Mouse (Mus musculus): ENCODE measurements around the gene Naa25. TPM values are rescaled to one million over a fixed set of nuclear protein-coding genes. Genes with fewer than 3 reads are reported as not detected.

Gene Naa25
- polyA plus RNA-seq, 1 experiment: 10.0 TPM

DNA sequence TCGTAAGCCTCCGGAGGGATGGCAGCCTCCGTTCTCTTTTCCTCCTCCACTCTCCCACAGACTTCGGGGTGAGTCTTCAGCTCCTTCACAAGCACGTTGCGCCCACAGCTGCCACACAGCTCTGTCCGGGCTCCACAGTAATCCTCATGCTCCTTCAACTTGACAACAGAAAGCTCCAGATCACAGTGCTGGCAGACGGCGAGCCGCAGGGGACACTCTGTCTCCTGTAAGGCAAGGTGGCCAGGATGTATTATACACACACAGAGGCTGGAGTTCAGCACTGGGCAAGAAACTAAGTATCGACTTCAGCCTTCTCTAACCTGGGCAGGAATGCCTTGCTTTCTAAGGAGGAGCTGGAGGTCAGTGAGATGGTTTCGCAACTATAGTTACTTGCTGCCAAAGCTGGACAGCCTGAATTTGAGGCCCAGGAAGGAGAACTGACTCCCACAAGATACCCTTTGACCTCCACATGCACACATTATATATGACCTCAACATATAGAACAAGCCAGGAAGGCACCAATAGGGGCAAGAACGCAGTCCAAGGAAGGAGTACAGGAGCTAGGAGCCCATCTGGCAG lies 19.0 kb upstream of the Naa25 start:
- H3K4me3 ChIP-seq (replicated peaks; ENCODE audit: extremely low read depth, low read depth, low read length): no peak overlapping the region
- TF ChIP-seq POLR2A (IDR thresholded peaks at IDR 0.05; ENCODE audit: borderline replicate concordance, extremely low read depth, low read depth, low read length) (no peak), CTCF (IDR thresholded peaks at IDR 0.05; ENCODE audit: insufficient read depth, low read length) (no peak)
- peaks cover 2% of the 10 kb centered on the region; the same call in 1 of the 2 replicates for H3K4me1 ChIP-seq (ENCODE audit: control insufficient read depth, insufficient read depth, low read length)
- whole genome bisulfite sequencing: 84% methylated on average over 13 of the region's 13 CpGs
- DNase-seq: no peak

DNA sequence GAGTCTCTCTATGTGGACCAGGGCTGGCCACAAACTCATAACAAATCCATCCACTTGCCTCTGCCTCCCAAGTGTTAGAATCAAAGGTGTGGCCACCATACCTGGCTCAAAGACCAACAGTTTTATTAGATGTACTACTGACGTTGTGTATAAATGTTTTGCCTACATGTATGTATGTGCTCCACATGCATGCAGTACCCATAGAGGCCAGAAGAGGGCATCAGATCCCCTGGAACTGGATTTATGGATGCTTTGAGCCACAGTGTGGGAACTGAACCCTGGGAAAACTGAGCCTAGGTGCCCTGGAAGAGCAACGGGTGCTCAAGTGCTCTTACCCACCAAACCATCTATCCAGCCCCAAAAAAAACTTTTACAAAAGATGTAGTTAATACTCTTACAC lies 17.0 kb upstream of the Naa25 start:
- TF ChIP-seq POLR2A (IDR thresholded peaks at IDR 0.05; ENCODE audit: borderline replicate concordance, extremely low read depth, low read depth, low read length) (no peak), CTCF (IDR thresholded peaks at IDR 0.05; ENCODE audit: insufficient read depth, low read length) (no peak; the same call in 1 of the 2 replicates)
- no peak for DNase-seq
- Histone ChIP-seq H3K4me3 (replicated peaks; ENCODE audit: extremely low read depth, low read depth, low read length) (no peak overlapping the region), H3K4me1 (ENCODE audit: control insufficient read depth, insufficient read depth, low read length) (peaks cover 2% of the 10 kb centered on the region; the same call in 1 of the 2 replicates)
- 92% methylated on average over 2 of the region's 2 CpGs for whole genome bisulfite sequencing

DNA sequence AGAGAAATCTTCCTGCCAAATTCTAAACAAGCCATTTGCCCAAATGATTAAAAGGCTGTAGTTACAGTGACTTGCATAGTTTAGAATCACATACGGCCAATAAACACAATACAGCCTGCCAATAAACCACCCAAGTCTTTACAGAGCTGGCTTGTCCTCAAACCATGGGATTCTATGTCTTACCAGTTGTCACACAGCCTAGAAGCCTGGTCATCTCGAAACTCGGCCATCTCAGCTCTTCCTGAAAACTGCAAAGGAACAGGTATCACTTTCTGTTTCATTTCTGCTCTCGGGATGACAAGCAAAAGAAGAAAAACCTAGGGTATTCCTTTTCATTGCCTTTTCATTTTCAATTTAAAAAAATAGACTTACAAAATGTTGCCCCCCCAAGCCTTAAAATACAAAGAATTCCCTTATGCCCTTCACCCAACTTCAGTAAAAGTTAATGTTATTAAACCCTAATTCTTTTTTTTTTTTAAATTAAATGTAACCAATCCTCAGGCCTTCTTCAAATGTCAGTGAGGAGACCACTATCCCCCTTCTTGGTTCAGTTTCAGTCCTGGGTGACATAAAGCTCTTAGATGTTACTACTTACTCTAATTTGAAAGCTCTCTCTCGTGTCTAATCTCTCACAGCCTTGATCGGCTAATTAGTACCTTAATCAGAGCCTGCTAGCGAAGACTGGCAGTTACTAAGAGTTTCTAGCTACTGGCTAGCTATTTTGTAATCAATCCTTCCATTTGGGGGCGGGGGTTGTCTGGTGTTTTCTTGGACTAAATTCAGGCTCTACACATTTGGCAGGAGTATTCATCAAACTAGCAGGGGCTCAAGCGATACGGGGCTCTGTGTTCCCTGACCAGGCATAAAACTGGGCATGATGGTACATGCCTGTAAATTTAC lies 13.6 kb upstream of the Naa25 start:
- no peak for DNase-seq
- Histone ChIP-seq H3K4me1 (ENCODE audit: control insufficient read depth, insufficient read depth, low read length) (peaks cover 10% of the 10 kb centered on the region; the same call in 1 of the 2 replicates), H3K4me3 (replicated peaks; ENCODE audit: extremely low read depth, low read depth, low read length) (peak overlapping the region; percentile 87)
- WGBS: 19% methylated on average over 10 of the region's 10 CpGs
- TF ChIP-seq POLR2A (IDR thresholded peaks at IDR 0.05; ENCODE audit: borderline replicate concordance, extremely low read depth, low read depth, low read length) (no peak), CTCF (IDR thresholded peaks at IDR 0.05; ENCODE audit: insufficient read depth, low read length) (no peak)

DNA sequence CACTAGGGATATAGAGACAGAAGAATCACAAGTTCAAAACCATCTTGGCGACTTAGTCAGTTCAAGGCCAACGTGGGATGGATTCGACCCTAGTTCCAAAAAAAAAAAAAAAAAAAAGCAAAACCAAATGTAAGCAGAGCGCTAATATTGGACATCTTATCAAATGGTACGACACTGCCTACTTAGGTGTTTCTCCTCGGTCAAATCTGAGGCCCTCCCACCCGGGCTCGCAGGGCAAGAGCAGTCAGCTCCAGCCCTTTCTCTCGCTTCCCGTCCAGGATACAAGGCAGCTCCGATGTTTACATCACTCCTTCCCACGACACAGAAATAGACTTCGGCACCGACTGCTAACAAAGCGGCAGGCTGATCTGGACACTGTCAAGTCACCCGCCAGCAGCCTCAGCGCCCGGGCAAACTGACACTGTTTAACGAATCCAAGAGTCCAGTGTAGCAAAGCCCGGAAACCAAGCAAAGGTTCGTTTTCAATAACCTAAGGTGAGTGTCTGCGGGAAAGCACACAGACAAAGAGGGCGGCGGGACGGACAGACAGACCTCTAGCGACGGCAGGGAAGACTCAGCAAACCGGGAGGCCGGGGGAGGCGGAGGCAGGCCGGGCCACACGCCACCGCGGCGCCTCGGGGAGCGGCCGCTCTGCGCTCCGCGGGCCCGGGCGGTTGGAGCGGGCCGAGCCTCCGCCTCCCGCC lies 12.8 kb upstream of the Naa25 start:
- under 1% methylated on average over 46 of the region's 47 CpGs for WGBS
- DNase-seq: peak; percentile 74
- TF ChIP-seq CTCF (IDR thresholded peaks at IDR 0.05; ENCODE audit: insufficient read depth, low read length): no peak
- TF ChIP-seq POLR2A (IDR thresholded peaks at IDR 0.05; ENCODE audit: borderline replicate concordance, extremely low read depth, low read depth, low read length): no peak
- peak overlapping the region; percentile 87 for H3K4me3 ChIP-seq (replicated peaks; ENCODE audit: extremely low read depth, low read depth, low read length)
- H3K4me1 ChIP-seq (ENCODE audit: control insufficient read depth, insufficient read depth, low read length): peaks cover 10% of the 10 kb centered on the region; the same call in 1 of the 2 replicates

DNA sequence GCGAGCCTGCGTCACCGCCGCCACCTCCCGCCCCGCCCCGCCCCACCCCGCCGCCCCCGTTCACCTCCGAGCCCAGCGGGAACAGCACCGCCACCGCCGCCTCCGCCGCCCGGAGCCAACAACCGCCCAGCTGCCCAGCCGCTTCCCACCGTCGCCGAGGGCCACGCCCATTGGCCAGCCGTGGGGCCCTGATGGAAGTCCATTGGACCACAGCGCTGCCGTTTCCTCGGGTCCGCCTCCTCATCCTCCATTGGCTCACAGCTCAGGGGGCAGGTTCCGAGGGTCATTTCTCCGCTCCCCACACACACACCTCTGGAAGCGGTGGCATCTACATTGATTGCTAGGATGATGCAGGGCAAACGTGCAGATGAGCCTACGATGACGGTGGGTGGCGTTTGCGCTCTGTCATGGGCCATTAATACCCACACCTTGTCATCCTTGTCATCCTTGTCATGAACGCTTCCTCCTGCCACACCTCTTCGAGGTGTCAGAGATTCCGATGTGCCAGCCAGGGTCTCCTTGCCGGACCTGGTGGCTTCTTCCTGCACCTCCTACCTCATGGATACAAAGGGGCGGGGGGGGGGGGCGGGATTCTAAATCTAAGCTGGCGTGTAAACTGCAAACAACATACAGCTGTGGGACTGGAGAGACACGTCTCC lies 12.1 kb upstream of the Naa25 start, which contains the start of gene Trafd1:
TSS of gene Trafd1 (minus strand) at position 172 of the 659 bp plus-strand sequence.
- H3K4me3 ChIP-seq (replicated peaks; ENCODE audit: extremely low read depth, low read depth, low read length): peak within 1 kb of the TSS; percentile 87
- 0% methylated on average over 45 of the region's 45 CpGs for WGBS
- TF ChIP-seq POLR2A (IDR thresholded peaks at IDR 0.05; ENCODE audit: borderline replicate concordance, extremely low read depth, low read depth, low read length) (peak; percentile 61; the same call in 1 of the 2 replicates), CTCF (IDR thresholded peaks at IDR 0.05; ENCODE audit: insufficient read depth, low read length) (no peak)
- H3K4me1 ChIP-seq (ENCODE audit: control insufficient read depth, insufficient read depth, low read length): peaks cover 10% of the 10 kb centered on the region; the same call in 1 of the 2 replicates
- peak; percentile 88 for DNase-seq

DNA sequence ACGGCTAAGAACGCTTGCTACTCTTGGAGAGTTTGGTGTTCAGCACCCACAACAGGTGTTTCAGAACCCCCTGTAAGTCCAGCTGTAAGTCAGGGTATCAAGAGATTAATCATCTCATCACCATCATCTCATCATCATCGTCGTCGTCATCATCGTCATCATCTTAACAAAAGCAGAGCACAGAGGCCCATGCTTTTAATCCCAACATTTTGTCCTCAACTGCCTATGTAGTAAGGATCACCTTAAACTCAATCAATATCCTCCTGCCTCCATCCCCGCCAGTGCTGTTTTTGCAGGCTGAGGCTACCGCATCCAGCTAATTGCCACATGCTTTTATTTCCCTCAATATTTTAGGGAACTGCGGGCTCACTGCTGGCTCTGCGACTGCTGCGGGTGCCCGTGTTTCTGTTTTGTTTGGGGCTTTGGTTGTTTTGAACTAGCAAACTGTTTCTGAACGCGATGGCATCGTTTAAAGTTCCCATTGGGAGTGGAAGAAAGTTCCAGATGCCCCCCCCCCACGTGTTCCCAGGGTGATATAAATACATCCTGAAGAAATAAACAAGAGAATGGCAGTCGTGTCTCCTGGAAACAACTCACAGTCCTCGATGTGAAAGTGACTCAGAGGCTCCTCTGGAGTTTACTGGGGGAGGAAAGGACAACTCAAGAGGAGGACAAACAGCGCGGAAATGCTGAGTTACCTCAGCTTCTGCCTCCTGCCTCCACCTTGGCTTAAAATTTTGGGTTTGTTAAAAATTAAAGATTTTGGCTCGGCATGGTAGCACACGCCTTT lies 11.4 kb upstream of the Naa25 start:
- WGBS: 18% methylated on average over 22 of the region's 22 CpGs
- Histone ChIP-seq H3K4me3 (replicated peaks; ENCODE audit: extremely low read depth, low read depth, low read length) (no peak overlapping the region), H3K4me1 (ENCODE audit: control insufficient read depth, insufficient read depth, low read length) (peaks cover 10% of the 10 kb centered on the region; the same call in 1 of the 2 replicates)
- TF ChIP-seq CTCF (IDR thresholded peaks at IDR 0.05; ENCODE audit: insufficient read depth, low read length) (no peak), POLR2A (IDR thresholded peaks at IDR 0.05; ENCODE audit: borderline replicate concordance, extremely low read depth, low read depth, low read length) (no peak)
- no peak for DNase-seq

DNA sequence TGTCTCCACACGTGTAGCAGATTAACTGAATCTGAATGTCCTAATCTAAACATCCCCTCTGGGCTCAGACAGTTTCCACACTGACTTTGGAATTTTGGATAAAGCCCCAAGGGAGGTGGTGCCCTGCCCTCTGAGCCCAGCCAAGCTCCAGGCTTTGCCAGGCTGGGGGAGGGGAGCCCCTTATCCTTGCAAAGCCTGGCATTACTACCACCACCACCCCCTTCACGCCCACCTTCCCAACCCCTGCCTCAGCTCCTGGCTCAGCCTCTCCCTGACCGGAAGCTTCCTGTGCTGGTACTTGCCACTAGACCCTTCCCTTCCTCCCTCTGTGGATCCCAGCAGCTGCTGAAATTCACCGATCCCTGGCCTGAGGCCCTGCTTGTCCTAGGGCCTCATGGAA lies 10.6 kb upstream of the Naa25 start:
- DNase-seq: no peak
- WGBS: 47% methylated on average over 4 of the region's 4 CpGs
- H3K4me3 ChIP-seq (replicated peaks; ENCODE audit: extremely low read depth, low read depth, low read length): no peak overlapping the region
- H3K4me1 ChIP-seq (ENCODE audit: control insufficient read depth, insufficient read depth, low read length): peaks cover 10% of the 10 kb centered on the region; the same call in 1 of the 2 replicates
- TF ChIP-seq CTCF (IDR thresholded peaks at IDR 0.05; ENCODE audit: insufficient read depth, low read length) (no peak), POLR2A (IDR thresholded peaks at IDR 0.05; ENCODE audit: borderline replicate concordance, extremely low read depth, low read depth, low read length) (no peak)

DNA sequence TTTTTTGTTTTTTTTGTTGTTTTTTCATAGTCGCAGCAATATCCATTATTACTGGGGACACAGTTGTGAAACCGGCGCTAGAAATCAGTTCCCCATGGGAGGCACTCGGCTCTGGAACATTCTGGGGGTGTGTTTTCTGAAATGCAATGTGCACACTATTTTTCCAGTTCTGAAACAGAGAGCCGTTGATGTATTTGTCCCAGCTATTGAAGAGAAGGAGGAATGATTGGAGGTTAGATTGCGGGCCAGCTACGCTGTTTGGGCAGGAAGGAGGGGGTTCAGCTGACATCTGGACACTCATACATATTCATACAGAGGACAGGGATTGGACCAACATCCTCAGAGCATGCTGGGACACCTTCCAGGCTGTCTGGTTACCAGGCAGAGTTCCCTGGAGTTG lies 8.6 kb upstream of the Naa25 start:
- H3K4me1 ChIP-seq (ENCODE audit: control insufficient read depth, insufficient read depth, low read length): peaks cover 7% of the 10 kb centered on the region; the same call in 1 of the 2 replicates
- H3K4me3 ChIP-seq (replicated peaks; ENCODE audit: extremely low read depth, low read depth, low read length): no peak overlapping the region
- WGBS: 61% methylated on average over 7 of the region's 7 CpGs
- TF ChIP-seq POLR2A (IDR thresholded peaks at IDR 0.05; ENCODE audit: borderline replicate concordance, extremely low read depth, low read depth, low read length): no peak
- no peak for TF ChIP-seq CTCF (IDR thresholded peaks at IDR 0.05; ENCODE audit: insufficient read depth, low read length)
- DNase-seq: no peak

Data from lung, adult 2 months (tissue).